Mouse (Mus musculus) megakaryocyte, embryonic 14.5 days (primary cell): ENCODE measurements around the gene Cspg4.

Source experiments
- FLI1 ChIP-seq: IDR thresholded peaks from 2 replicates; pipeline ENCODE4 v1.6.1; 2012; ENCODE audit warnings: low read length, inconsistent platforms, mixed read lengths
- GATA1 ChIP-seq: IDR thresholded peaks from 3 replicates; pipeline ENCODE4 v1.6.1; 2012; ENCODE audit warnings: mixed read lengths, low read length, inconsistent platforms, borderline replicate concordance

- no peak for TF ChIP-seq GATA1
- no peak for TF ChIP-seq FLI1
Observed at GRCm38 (mm10) chr9:56835152-56835551, 29.7 kb upstream of the Cspg4 start.
